27 mouse cellular contexts compared by ENCODE assay signal in genomic region chr10:21011071-21011470, GRCm38 (mm10).
"Had no signal": no experiment of that assay in that cellular context is flagged by ENCODE, and none has a peak within 500 bp of the region (broad histone marks: within the 10 kb centered on the region; RNA-seq: fewer than 3 reads in every experiment).

No protein-coding gene starts in this region.

- DNase-seq: cerebellum, adult 8-10 months; cerebellum, adult 9-10 months; cerebellum, adult 9-11 months; cerebellum, postnatal 10 days; cerebellum, postnatal 14 days; cerebellum, postnatal 25 days; cerebellum, postnatal 36 days; embryo, embryonic 11 days; forebrain, postnatal 0 days; gastrocnemius, adult 2 months; gastrocnemius, postnatal 10 days; gastrocnemius, postnatal 14 days; gastrocnemius, postnatal 25 days; gastrocnemius, postnatal 36 days; heart, adult 18-20 months; heart, adult 2 months had no signal

- H3K27ac ChIP-seq: embryonic facial prominence, embryonic 10.5 days; embryonic facial prominence, embryonic 12.5 days; embryonic facial prominence, embryonic 13.5 days; embryonic facial prominence, embryonic 15.5 days; forebrain, embryonic 10.5 days; forebrain, embryonic 12.5 days; forebrain, embryonic 13.5 days; forebrain, embryonic 15.5 days; gastrocnemius, adult 2 months; heart, adult 2 months had no signal

- H3K9ac ChIP-seq: embryonic facial prominence, embryonic 12.5 days; embryonic facial prominence, embryonic 13.5 days; embryonic facial prominence, embryonic 15.5 days; forebrain, embryonic 12.5 days; forebrain, embryonic 13.5 days; forebrain, embryonic 15.5 days; forebrain, postnatal 0 days had no signal

- H3K36me3 ChIP-seq: embryonic facial prominence, embryonic 10.5 days; embryonic facial prominence, embryonic 12.5 days; embryonic facial prominence, embryonic 13.5 days; embryonic facial prominence, embryonic 15.5 days; forebrain, embryonic 10.5 days; forebrain, embryonic 12.5 days; forebrain, embryonic 15.5 days had no signal

- H3K4me3 ChIP-seq: embryonic facial prominence, embryonic 10.5 days; embryonic facial prominence, embryonic 12.5 days; embryonic facial prominence, embryonic 13.5 days; embryonic facial prominence, embryonic 15.5 days; erythroblast, embryonic 14.5 days; forebrain, embryonic 10.5 days; forebrain, embryonic 12.5 days; forebrain, embryonic 13.5 days; forebrain, embryonic 15.5 days; gastrocnemius, adult 2 months; heart, adult 2 months had no signal

- H3K27me3 ChIP-seq: embryonic facial prominence, embryonic 12.5 days; embryonic facial prominence, embryonic 13.5 days; embryonic facial prominence, embryonic 15.5 days; forebrain, embryonic 12.5 days; forebrain, embryonic 13.5 days; forebrain, embryonic 15.5 days had no signal

- H3K9me3 ChIP-seq: embryonic facial prominence, embryonic 10.5 days; embryonic facial prominence, embryonic 12.5 days; embryonic facial prominence, embryonic 13.5 days; embryonic facial prominence, embryonic 15.5 days; forebrain, embryonic 10.5 days; forebrain, embryonic 12.5 days; forebrain, embryonic 13.5 days; forebrain, embryonic 15.5 days had no signal

- ATAC-seq: forebrain, embryonic 13.5 days; forebrain, embryonic 14.5 days; forebrain, embryonic 15.5 days; forebrain, embryonic 16.5 days; forebrain, postnatal 0 days had no signal

- H3K4me1 ChIP-seq: embryonic facial prominence, embryonic 10.5 days; embryonic facial prominence, embryonic 12.5 days; embryonic facial prominence, embryonic 13.5 days; embryonic facial prominence, embryonic 15.5 days; forebrain, embryonic 10.5 days; forebrain, embryonic 12.5 days; forebrain, embryonic 13.5 days; forebrain, embryonic 15.5 days had no signal
